Mouse (Mus musculus) heart, embryonic 14.5 days (tissue): ENCODE data around the gene Gm13083. TPM values are rescaled to one million over a fixed set of nuclear protein-coding genes. Genes with fewer than 3 reads are reported as not detected.
"Not testable (repeated sequence)": the region's sequence is repeated elsewhere in the genome, so short reads cannot be mapped to it uniquely, and the experiment has no call there.

Experiments
- ATAC-seq: fragments of 200-750 bp; cut with Nextera tagmentation; 2 replicates; pipeline ENCODE4 v1.8.0; 2017; ENCODE audit warnings: low read depth, moderate TSS enrichment; ENCODE audit not compliant: insufficient number of reproducible peaks, insufficient read depth, low FRiP score
- H3K27ac ChIP-seq, 2 experiments: fragments of 200-500 bp in 1 of 2; fragments of 300-500 bp in 1 of 2; sonication (generic) in 1 of 2; replicated peaks in 1 of 2; 2 replicates each; pipeline ENCODE4 v1.5.1; 2012 to 2014; ENCODE audit warnings: low read depth in 2 of 2, low read length in 2 of 2, control low read depth in 1 of 2, mild to moderate bottlenecking in 1 of 2, mixed read lengths in 1 of 2; ENCODE audit not compliant: control insufficient read depth in 1 of 2, insufficient read depth in 1 of 2
- H3K27me3 ChIP-seq: fragments of 300-500 bp; sonication (generic); 2 replicates; pipeline ENCODE4 v1.6.1; 2014; ENCODE audit warnings: mild to moderate bottlenecking, low read length, control low read depth; ENCODE audit not compliant: control insufficient read depth, insufficient read depth
- H3K36me3 ChIP-seq: fragments of 300-500 bp; sonication (generic); 2 replicates; pipeline ENCODE4 v1.6.1; 2014; ENCODE audit warnings: mild to moderate bottlenecking, control low read depth, low read length, mixed read lengths; ENCODE audit not compliant: control insufficient read depth, insufficient read depth
- H3K4me1 ChIP-seq, 2 experiments: fragments of 200-500 bp in 1 of 2; fragments of 300-500 bp in 1 of 2; sonication (generic) in 1 of 2; 2 replicates each; pipeline ENCODE4 v1.6.1; 2012 to 2014; ENCODE audit warnings: low read length in 2 of 2, control low read depth in 1 of 2, mixed read lengths in 1 of 2; ENCODE audit not compliant: control insufficient read depth in 2 of 2, insufficient read depth in 2 of 2
- H3K4me2 ChIP-seq: fragments of 300-500 bp; sonication (generic); 2 replicates; pipeline ENCODE4 v1.6.1; 2014; ENCODE audit warnings: mild to moderate bottlenecking, low read length
- H3K4me3 ChIP-seq, 2 experiments: fragments of 200-500 bp in 1 of 2; fragments of 300-500 bp in 1 of 2; sonication (generic) in 1 of 2; 2 replicates each; pipeline ENCODE4 v1.5.1; 2012 to 2014; ENCODE audit warnings: low read length in 2 of 2, mild to moderate bottlenecking in 2 of 2, control low read depth in 1 of 2, low read depth in 1 of 2, moderate library complexity in 1 of 2; ENCODE audit not compliant: control insufficient read depth in 1 of 2, insufficient read depth in 1 of 2
- H3K9ac ChIP-seq: fragments of 300-500 bp; sonication (generic); 2 replicates; pipeline ENCODE4 v1.6.1; 2014; ENCODE audit warnings: mild to moderate bottlenecking, low read length
- H3K9me3 ChIP-seq: fragments of 300-500 bp; sonication (generic); 2 replicates; pipeline ENCODE4 v1.6.1; 2016; ENCODE audit warnings: low read length, control low read depth; ENCODE audit not compliant: control insufficient read depth
- WGBS: fragments of 180-500 bp; shearing (Covaris S2); extraction: QIAGEN DNeasy Blood & Tissue Kit; methylation state at CpG from one replicate; pipeline ENCODE4 v1.1.7; 2014; 5-methylcytosine and 5-hydroxymethylcytosine counted together
- polyA plus RNA-seq: library from polyadenylated mRNA; unstranded; fragments of >200 nt; fragmentation: Nextera tagmentation; extraction: Ambion mirVana; gene quantifications from 2 replicates; pipeline ENCODE4 v1.2.1, GENCODE M21; 2014

Gm13083 gene
- not detected in 2 replicates for polyA plus RNA-seq

- H3K9me3 ChIP-seq, H3K4me2 ChIP-seq, H3K4me3 ChIP-seq, H3K36me3 ChIP-seq, ATAC-seq, H3K9ac ChIP-seq, H3K4me1 ChIP-seq, H3K27me3 ChIP-seq, H3K27ac ChIP-seq: not testable (repeated sequence)
These were observed at the start of gene Gm13083 for GRCm38 (mm10) chr4:143614703-143615102. Gene Gm13083 (plus strand): TSS chr4:143615003.

- not testable (repeated sequence) for H3K9me3 ChIP-seq, ATAC-seq, H3K4me1 ChIP-seq, H3K27ac ChIP-seq, H3K27me3 ChIP-seq, H3K4me3 ChIP-seq, H3K4me2 ChIP-seq, H3K36me3 ChIP-seq, H3K9ac ChIP-seq
- WGBS: 79% methylated on average over 9 of the region's 9 CpGs
These were observed 2.9 kb upstream of the Gm13083 start for GRCm38 (mm10) chr4:143611927-143612326.

GRCm38 (mm10) chr4:143618101-143618500 is 3.3 kb downstream of the Gm13083 start:
- WGBS: 77% methylated on average over 4 of the region's 4 CpGs

GRCm38 (mm10) chr4:143657146-143657545 is 42.3 kb downstream of the Gm13083 start, which contains the start of gene Gm13088:
Gene Gm13088 (minus strand): TSS chr4:143657246.
- not testable (repeated sequence) for ATAC-seq, H3K4me2 ChIP-seq, H3K4me1 ChIP-seq, H3K4me3 ChIP-seq, H3K9me3 ChIP-seq, H3K36me3 ChIP-seq, H3K9ac ChIP-seq, H3K27ac ChIP-seq, H3K27me3 ChIP-seq

More at GRCm38 (mm10) chr4:143618101-143618500, 3.3 kb downstream of the Gm13083 start:
- H3K27me3 ChIP-seq, H3K4me3 ChIP-seq, H3K4me2 ChIP-seq, H3K27ac ChIP-seq, H3K9ac ChIP-seq, ATAC-seq, H3K4me1 ChIP-seq, H3K36me3 ChIP-seq, H3K9me3 ChIP-seq: not testable (repeated sequence)

Other genes with a start within 250 kb of the Gm13083 start
- not detected in 2 replicates for gene Pramel1, start 220.6 kb upstream of the Gm13083 start, polyA plus RNA-seq
- gene Pramef8, start 202.6 kb upstream of the Gm13083 start, polyA plus RNA-seq: 12.7 and 13.4 TPM in 2 replicates
- gene Oog4, start 164.7 kb upstream of the Gm13083 start, polyA plus RNA-seq: not detected in 2 replicates
- gene Gm13043, start 103.7 kb upstream of the Gm13083 start, polyA plus RNA-seq: not detected in 2 replicates
- gene Gm13040, start 79.0 kb upstream of the Gm13083 start, polyA plus RNA-seq: not detected in 2 replicates
- gene BC080695, start 63.3 kb upstream of the Gm13083 start, polyA plus RNA-seq: not detected in 2 replicates
- not detected in 2 replicates for gene Gm13057, start 63.3 kb upstream of the Gm13083 start, polyA plus RNA-seq
- gene Gm13088, start 42.2 kb downstream of the Gm13083 start, polyA plus RNA-seq: not detected in 2 replicates
- not detected in 2 replicates for gene Gm13089, start 87.7 kb downstream of the Gm13083 start, polyA plus RNA-seq
- gene Gm13078, start 104.5 kb downstream of the Gm13083 start, polyA plus RNA-seq: not detected in 2 replicates
- gene Gm13023, start 174.3 kb downstream of the Gm13083 start, polyA plus RNA-seq: not detected in 2 replicates
- not detected in 2 replicates for gene Gm13084, start 201.1 kb downstream of the Gm13083 start, polyA plus RNA-seq
- not detected in 2 replicates for gene Gm13103, start 231.5 kb downstream of the Gm13083 start, polyA plus RNA-seq